Mouse (Mus musculus) small intestine, adult 2 months (tissue): Measurements from ENCODE around the gene Palm.

Source experiments
- CTCF ChIP-seq: fragments of 200-500 bp; IDR thresholded peaks from 2 replicates; pipeline ENCODE4 v1.5.1; 2012; ENCODE audit warnings: low read depth, mild to moderate bottlenecking, control low read depth, inconsistent platforms, low read length, moderate library complexity, mixed read lengths; ENCODE audit not compliant: insufficient replicate concordance, insufficient read length; ENCODE audit errors: extremely low read depth
- POLR2A ChIP-seq: fragments of 200-500 bp; IDR thresholded peaks from 2 replicates; pipeline ENCODE4 v1.6.1; 2012; ENCODE audit warnings: low read depth, mild to moderate bottlenecking, control low read depth, inconsistent platforms, low read length, moderate library complexity

- TF ChIP-seq POLR2A (no peak), CTCF (no peak)
These were observed 36.7 kb upstream of the Palm start for GRCm38 (mm10) chr10:79756660-79757059.
